Comparison of ENCODE assay signal across 19 mouse cellular contexts in genomic region chr9:70669197-70669596, GRCm38 (mm10). TPM values are rescaled to one million over a fixed set of nuclear protein-coding genes. Genes with fewer than 3 reads are reported as not detected.
DNase-seq lines count a peak whose midpoint lies in the region; ATAC-seq lines count a peak whose summit lies in the region.
"Had no signal": no experiment of that assay in that cellular context is flagged by ENCODE, and none has a peak within 500 bp of the region (broad histone marks: within the 10 kb centered on the region; RNA-seq: fewer than 3 reads in every experiment).

No protein-coding gene starts in this region.

- WGBS in kidney, embryonic 15.5 days: 53% methylated on average over 2 of the region's 2 CpGs
- 9% methylated on average over 2 of the region's 2 CpGs for WGBS in liver, embryonic 15.5 days (ENCODE audit: insufficient replicate concordance)

- H3K4me3 ChIP-seq in kidney, embryonic 15.5 days (replicated peaks): no peak overlapping the region
- H3K4me3 ChIP-seq in erythroblast, embryonic 14.5 days (replicated peaks): peak overlapping the region; percentile 13
- peak overlapping the region; percentile 15; the same call in 1 of the 2 replicates for H3K4me3 ChIP-seq in liver, embryonic 15.5 days (replicated peaks)
- H3K4me3 ChIP-seq: embryonic facial prominence, embryonic 12.5 days; hindbrain, embryonic 15.5 days; limb, embryonic 13.5 days; megakaryocyte, embryonic 14.5 days; neural tube, embryonic 12.5 days had no signal

- no peaks in the 10 kb centered on the region for H3K36me3 ChIP-seq in kidney, embryonic 15.5 days
- peaks cover 38% of the 10 kb centered on the region for H3K36me3 ChIP-seq in erythroblast, embryonic 14.5 days (ENCODE audit: control insufficient read depth)
- H3K36me3 ChIP-seq in liver, embryonic 15.5 days (replicated peaks): peaks cover 12% of the 10 kb centered on the region; the same call in 1 of the 2 replicates
- H3K36me3 ChIP-seq: embryonic facial prominence, embryonic 12.5 days; hindbrain, embryonic 15.5 days; limb, embryonic 13.5 days; neural tube, embryonic 12.5 days had no signal

- no peak for DNase-seq in kidney, adult 8-10 months
- peak; percentile 30 for DNase-seq in yolk sac, embryonic 10.5 days (ENCODE audit: low spot score)
- no peak for DNase-seq in kidney, adult 18-20 months
- DNase-seq in cerebellum, postnatal 25 days: no peak
- DNase-seq: adrenal gland, adult 8-10 months; cerebellum, postnatal 14 days; gastrocnemius, postnatal 25 days; kidney, adult 9 months; layer of hippocampus, postnatal 36 days had no signal

- peak; percentile 60; the same call in 1 of the 2 replicates for ATAC-seq in kidney, embryonic 15.5 days (replicated peaks; ENCODE audit: low FRiP score)
- ATAC-seq in liver, embryonic 15.5 days (ENCODE audit: insufficient read depth): peak; percentile 88
- ATAC-seq: CD4-positive, CD25-positive, alpha-beta regulatory T cell, adult 4 months; lung, postnatal 0 days had no signal

- no peak overlapping the region for H3K9ac ChIP-seq in kidney, embryonic 15.5 days
- peak overlapping the region; percentile 30 for H3K9ac ChIP-seq in liver, embryonic 15.5 days
- H3K9ac ChIP-seq: embryonic facial prominence, embryonic 12.5 days; hindbrain, embryonic 15.5 days; limb, embryonic 13.5 days; neural tube, embryonic 12.5 days had no signal

- 0 out of 2 replicates have a peak, but pooled peaks cover 2% of the 10 kb centered on the region for H3K9me3 ChIP-seq in kidney, embryonic 15.5 days (replicated peaks)
- peaks cover 4% of the 10 kb centered on the region for H3K9me3 ChIP-seq in erythroblast, embryonic 14.5 days (ENCODE audit: control insufficient read depth, low read length)
- no peaks in the 10 kb centered on the region for H3K9me3 ChIP-seq in liver, embryonic 15.5 days (replicated peaks)
- H3K9me3 ChIP-seq: hindbrain, embryonic 15.5 days; limb, embryonic 13.5 days had no signal

- no peaks in the 10 kb centered on the region for H3K27me3 ChIP-seq in kidney, embryonic 15.5 days
- H3K27me3 ChIP-seq in erythroblast, embryonic 14.5 days (ENCODE audit: control insufficient read depth): no peaks in the 10 kb centered on the region
- H3K27me3 ChIP-seq in liver, embryonic 15.5 days: no peaks in the 10 kb centered on the region
- H3K27me3 ChIP-seq: embryonic facial prominence, embryonic 12.5 days; hindbrain, embryonic 15.5 days; limb, embryonic 13.5 days; megakaryocyte, embryonic 14.5 days; neural tube, embryonic 12.5 days had no signal

- H3K4me2 ChIP-seq in kidney, embryonic 15.5 days: no peak overlapping the region
- H3K4me2 ChIP-seq in liver, embryonic 15.5 days: peak overlapping the region; percentile 52
- H3K4me2 ChIP-seq: embryonic facial prominence, embryonic 12.5 days; hindbrain, embryonic 15.5 days; limb, embryonic 13.5 days; neural tube, embryonic 12.5 days had no signal

- H3K4me1 ChIP-seq in kidney, embryonic 15.5 days: peaks cover 3% of the 10 kb centered on the region; the same call in 1 of the 2 replicates
- H3K4me1 ChIP-seq in erythroblast, embryonic 14.5 days (ENCODE audit: control insufficient read depth): peaks cover 82% of the 10 kb centered on the region
- peaks cover 52% of the 10 kb centered on the region for H3K4me1 ChIP-seq in liver, embryonic 15.5 days (replicated peaks)
- H3K4me1 ChIP-seq: embryonic facial prominence, embryonic 12.5 days; hindbrain, embryonic 15.5 days; neural tube, embryonic 12.5 days had no signal

- no peak overlapping the region for H3K27ac ChIP-seq in kidney, embryonic 15.5 days
- peak overlapping the region; percentile 98 for H3K27ac ChIP-seq in liver, embryonic 15.5 days (replicated peaks)
- H3K27ac ChIP-seq: embryonic facial prominence, embryonic 12.5 days; hindbrain, embryonic 15.5 days; limb, embryonic 13.5 days; neural tube, embryonic 12.5 days had no signal

RNA-seq across cellular contexts. Expression of gene Adam10, which starts 9.6 kb away (rescaled TPM):
- polyA plus RNA-seq in kidney, embryonic 15.5 days (2015; fragmentation: Nextera tagmentation; extraction: Ambion mirVana): 88.3 and 92.2 TPM in 2 replicates
- polyA plus RNA-seq in erythroblast, embryonic 14.5 days (2012): 8.4 and 11.5 TPM in 2 replicates
- polyA plus RNA-seq in liver, embryonic 15.5 days (2015; fragmentation: Nextera tagmentation; extraction: Ambion mirVana): 71.4 and 71.9 TPM in 2 replicates

RNA-seq across cellular contexts. Expression of gene Mindy2, which starts 12.2 kb away (rescaled TPM):
- 10.2 and 11.4 TPM in 2 replicates for polyA plus RNA-seq in kidney, embryonic 15.5 days (2015; fragmentation: Nextera tagmentation; extraction: Ambion mirVana)
- polyA plus RNA-seq in erythroblast, embryonic 14.5 days (2012): 6.4 and 6.8 TPM in 2 replicates
- polyA plus RNA-seq in liver, embryonic 15.5 days (2015; fragmentation: Nextera tagmentation; extraction: Ambion mirVana): 18.5 and 20.1 TPM in 2 replicates

RNA-seq across cellular contexts. Expression of gene Gm10642, which starts 13.1 kb away (rescaled TPM):
- 0.10 and 0.57 TPM in 2 replicates for polyA plus RNA-seq in kidney, embryonic 15.5 days (2015; fragmentation: Nextera tagmentation; extraction: Ambion mirVana)
- polyA plus RNA-seq in erythroblast, embryonic 14.5 days (2012): 0.45 and 0.52 TPM in 2 replicates
- polyA plus RNA-seq in liver, embryonic 15.5 days (2015; fragmentation: Nextera tagmentation; extraction: Ambion mirVana): 1.4 TPM in 2 replicates
